Mouse (Mus musculus): ENCODE results near the gene Thumpd2. TPM values are rescaled to one million over a fixed set of nuclear protein-coding genes. Genes with fewer than 3 reads are reported as not detected.

The Thumpd2 gene
- polyA plus RNA-seq, 1 experiment from 2014 or later: 8.7 TPM

- H3K4me2 ChIP-seq: no peak overlapping the region
- H3K27me3 ChIP-seq: no peaks in the 10 kb centered on the region
- no peak overlapping the region for H3K4me3 ChIP-seq
- H3K27ac ChIP-seq: no peak overlapping the region
- no peaks in the 10 kb centered on the region for H3K4me1 ChIP-seq (replicated peaks)
- H3K36me3 ChIP-seq: peaks cover 30% of the 10 kb centered on the region
- no peak for ATAC-seq (replicated peaks; ENCODE audit: insufficient number of reproducible peaks, insufficient read depth, low FRiP score, low read depth)
- no peak overlapping the region for H3K9ac ChIP-seq
- no peaks in the 10 kb centered on the region for H3K9me3 ChIP-seq (replicated peaks)
- WGBS: 61% methylated on average over 2 of the region's 2 CpGs
Observed at GRCm38 (mm10) chr17:81032957-81033356, 31.9 kb downstream of the Thumpd2 start.

- 81% methylated on average over 3 of the region's 3 CpGs for WGBS
- Histone ChIP-seq H3K4me2 (no peak overlapping the region), H3K4me1 (replicated peaks) (no peaks in the 10 kb centered on the region), H3K4me3 (no peak overlapping the region), H3K9me3 (replicated peaks) (no peaks in the 10 kb centered on the region), H3K36me3 (peaks cover 28% of the 10 kb centered on the region), H3K27me3 (no peaks in the 10 kb centered on the region), H3K27ac (no peak overlapping the region), H3K9ac (no peak overlapping the region)
- no peak for ATAC-seq (replicated peaks; ENCODE audit: insufficient number of reproducible peaks, insufficient read depth, low FRiP score, low read depth)
Observed at GRCm38 (mm10) chr17:81031830-81032442, 32.9 kb downstream of the Thumpd2 start.

DNA sequence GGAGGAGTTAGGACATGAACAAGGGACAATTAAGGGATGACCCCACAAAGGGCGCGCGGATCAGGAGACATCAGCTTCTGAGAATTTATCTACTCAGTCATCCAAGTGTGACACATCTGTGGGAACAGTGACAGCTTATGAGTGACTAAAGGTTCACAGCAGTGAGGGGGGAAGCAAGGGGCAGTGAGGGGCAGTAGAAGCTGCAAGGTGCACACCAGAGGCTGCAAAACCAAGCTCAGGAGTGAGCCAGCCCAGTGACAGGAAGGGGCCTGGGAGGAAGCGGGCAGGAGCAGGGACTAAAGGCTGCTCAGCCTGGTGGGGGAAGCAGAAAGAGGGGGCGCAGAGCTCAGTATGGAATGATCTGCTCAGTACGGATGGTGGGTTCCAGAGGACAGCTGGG lies 37.6 kb downstream of the Thumpd2 start:
- Histone ChIP-seq H3K27ac (no peak overlapping the region), H3K4me3 (no peak overlapping the region), H3K9me3 (replicated peaks) (no peaks in the 10 kb centered on the region), H3K4me1 (replicated peaks) (no peaks in the 10 kb centered on the region), H3K4me2 (no peak overlapping the region), H3K27me3 (no peaks in the 10 kb centered on the region), H3K9ac (no peak overlapping the region), H3K36me3 (peaks cover 46% of the 10 kb centered on the region)
- ATAC-seq (replicated peaks; ENCODE audit: insufficient number of reproducible peaks, insufficient read depth, low FRiP score, low read depth): no peak
- 90% methylated on average over 6 of the region's 6 CpGs for WGBS

DNA sequence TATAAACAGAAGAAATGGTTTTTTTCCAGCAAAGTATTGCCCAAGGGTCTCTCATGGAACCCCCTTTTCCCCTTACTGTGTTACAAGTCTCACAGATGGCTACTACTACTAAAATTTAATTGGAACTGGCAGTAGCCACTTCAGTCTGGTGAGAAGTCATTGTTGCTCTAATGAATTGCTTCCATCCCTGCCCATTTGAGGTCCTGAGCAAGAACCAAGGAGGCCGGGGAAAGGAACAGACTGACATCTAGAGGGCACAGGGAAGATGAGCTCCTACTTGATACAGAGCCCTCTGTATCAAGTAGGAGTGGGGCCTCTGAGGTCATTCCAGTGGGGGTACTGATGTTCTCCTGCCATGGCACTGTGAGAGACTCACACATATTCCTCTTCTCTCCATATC lies 47.8 kb downstream of the Thumpd2 start:
- H3K9me3 ChIP-seq (replicated peaks): no peaks in the 10 kb centered on the region
- H3K9ac ChIP-seq: no peak overlapping the region
- no peaks in the 10 kb centered on the region for H3K4me1 ChIP-seq (replicated peaks)
- 0 out of 2 replicates have a peak, but pooled peaks cover 3% of the 10 kb centered on the region for H3K27me3 ChIP-seq
- 68% methylated on average over 1 of the region's 1 CpGs for WGBS
- no peak for ATAC-seq (replicated peaks; ENCODE audit: insufficient number of reproducible peaks, insufficient read depth, low FRiP score, low read depth)
- no peak overlapping the region for H3K4me2 ChIP-seq
- no peak overlapping the region for H3K27ac ChIP-seq
- H3K4me3 ChIP-seq: no peak overlapping the region
- H3K36me3 ChIP-seq: no peaks in the 10 kb centered on the region

- no peak for ATAC-seq (replicated peaks; ENCODE audit: insufficient number of reproducible peaks, insufficient read depth, low FRiP score, low read depth)
- Histone ChIP-seq H3K9me3 (replicated peaks) (no peaks in the 10 kb centered on the region), H3K27me3 (0 out of 2 replicates have a peak, but pooled peaks cover 3% of the 10 kb centered on the region), H3K36me3 (no peaks in the 10 kb centered on the region), H3K9ac (no peak overlapping the region), H3K4me2 (no peak overlapping the region), H3K4me3 (no peak overlapping the region), H3K4me1 (replicated peaks) (peaks cover 10% of the 10 kb centered on the region; the same call in 1 of the 2 replicates), H3K27ac (no peak overlapping the region)
- 29% methylated on average over 4 of the region's 4 CpGs for WGBS
Observed at GRCm38 (mm10) chr17:81015814-81016447, 49.0 kb downstream of the Thumpd2 start.

DNA sequence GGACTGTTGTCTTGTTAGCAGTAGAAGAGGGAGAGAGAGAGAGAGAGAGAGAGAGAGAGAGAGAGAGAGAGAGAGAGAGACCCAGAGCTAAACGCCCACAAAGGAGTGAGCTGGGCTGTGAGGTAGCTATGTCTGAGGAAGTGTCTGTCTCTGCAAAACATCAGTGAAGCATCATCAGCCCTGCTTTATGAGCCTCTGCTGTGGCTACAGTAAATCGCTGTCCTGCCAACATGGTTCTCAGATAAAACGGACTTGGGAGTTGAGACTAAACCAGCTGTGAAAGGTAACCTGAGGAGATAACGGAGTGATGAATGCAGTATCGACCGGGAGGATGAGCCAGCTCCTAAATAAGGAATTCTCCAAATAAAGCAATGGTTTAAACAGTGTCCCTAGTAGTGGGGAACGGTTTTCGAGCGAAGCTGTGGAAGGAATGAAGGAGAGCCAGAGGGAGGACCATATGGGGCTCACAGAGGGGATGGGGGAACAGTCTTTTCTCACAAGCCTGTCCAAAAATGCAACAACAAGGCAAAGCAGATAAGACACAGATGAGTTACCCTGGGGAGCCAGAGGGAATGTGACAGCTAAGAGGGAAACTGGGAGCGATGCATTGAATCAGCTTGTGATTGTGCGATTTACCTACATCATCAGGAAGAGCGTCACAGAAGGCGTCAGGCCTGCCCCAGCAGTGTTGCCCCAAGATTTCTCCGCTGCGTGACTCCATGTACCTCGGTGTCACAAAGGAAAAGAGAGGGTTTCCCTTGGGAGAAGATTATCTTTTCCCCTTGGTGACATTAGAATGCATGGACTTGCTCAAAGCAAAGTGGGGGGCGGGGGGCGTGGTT lies 53.8 kb downstream of the Thumpd2 start:
- H3K4me3 ChIP-seq: no peak overlapping the region
- H3K9ac ChIP-seq: no peak overlapping the region
- H3K4me1 ChIP-seq (replicated peaks): peaks cover 12% of the 10 kb centered on the region; the same call in 1 of the 2 replicates
- peak; percentile 37 for ATAC-seq (replicated peaks; ENCODE audit: insufficient number of reproducible peaks, insufficient read depth, low FRiP score, low read depth)
- H3K36me3 ChIP-seq: no peaks in the 10 kb centered on the region
- no peaks in the 10 kb centered on the region for H3K9me3 ChIP-seq (replicated peaks)
- 0 out of 2 replicates have a peak overlapping the region, but pooled peaks have one; percentile 2 for H3K27ac ChIP-seq
- no peaks in the 10 kb centered on the region for H3K27me3 ChIP-seq
- no peak overlapping the region for H3K4me2 ChIP-seq
- 43% methylated on average over 18 of the region's 18 CpGs for WGBS

DNA sequence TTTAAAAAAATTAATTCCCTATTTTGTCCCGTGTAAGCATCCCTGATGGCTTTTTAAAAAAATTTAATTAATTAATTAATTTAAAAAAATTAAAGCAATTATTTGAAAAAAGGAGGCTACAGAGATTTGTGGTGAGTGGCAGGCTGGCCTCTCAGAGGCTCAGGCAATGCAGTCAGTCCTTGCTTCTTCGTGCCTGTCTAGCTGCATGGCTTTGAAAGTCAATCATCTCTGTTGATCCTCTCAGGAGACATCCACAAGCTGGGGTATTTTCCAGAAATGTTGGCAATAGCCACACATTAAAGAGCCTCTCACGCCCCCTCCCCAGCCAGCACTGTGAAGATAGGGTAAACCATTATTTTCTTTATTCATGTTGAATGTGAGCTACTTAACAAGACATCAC lies 54.7 kb downstream of the Thumpd2 start:
- Histone ChIP-seq H3K36me3 (no peaks in the 10 kb centered on the region), H3K4me3 (no peak overlapping the region), H3K27me3 (no peaks in the 10 kb centered on the region), H3K4me1 (replicated peaks) (peaks cover 14% of the 10 kb centered on the region), H3K4me2 (no peak overlapping the region), H3K9me3 (replicated peaks) (no peaks in the 10 kb centered on the region), H3K27ac (no peak overlapping the region), H3K9ac (no peak overlapping the region)
- 61% methylated on average over 3 of the region's 3 CpGs for WGBS
- ATAC-seq (replicated peaks; ENCODE audit: insufficient number of reproducible peaks, insufficient read depth, low FRiP score, low read depth): no peak

DNA sequence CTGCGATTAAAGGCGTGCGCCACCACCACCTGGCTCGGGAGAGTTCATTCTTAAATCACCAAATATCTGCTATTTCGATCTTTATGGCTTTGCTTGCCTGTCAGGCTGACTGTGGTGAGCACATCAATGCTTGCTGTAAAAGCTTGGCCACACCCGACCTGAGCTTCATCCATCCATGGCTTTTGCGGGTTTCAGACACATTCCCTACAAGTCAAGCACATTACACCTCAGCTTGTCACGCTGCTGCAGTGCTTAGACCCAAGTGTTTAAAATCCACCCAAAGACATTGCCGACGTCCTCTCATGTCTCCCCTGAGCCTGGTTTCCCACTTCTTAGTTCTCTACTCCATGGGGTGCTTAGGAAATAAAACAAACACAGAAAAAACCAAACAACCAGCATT lies 55.8 kb downstream of the Thumpd2 start:
- Histone ChIP-seq H3K9me3 (replicated peaks) (no peaks in the 10 kb centered on the region), H3K36me3 (no peaks in the 10 kb centered on the region), H3K4me3 (no peak overlapping the region), H3K27me3 (no peaks in the 10 kb centered on the region), H3K4me2 (no peak overlapping the region), H3K4me1 (replicated peaks) (peaks cover 24% of the 10 kb centered on the region), H3K27ac (no peak overlapping the region), H3K9ac (no peak overlapping the region)
- no peak for ATAC-seq (replicated peaks; ENCODE audit: insufficient number of reproducible peaks, insufficient read depth, low FRiP score, low read depth)
- WGBS: 79% methylated on average over 10 of the region's 10 CpGs

- H3K27ac ChIP-seq: 0 out of 2 replicates have a peak overlapping the region, but pooled peaks have one; percentile 3
- 50% methylated on average over 8 of the region's 8 CpGs for WGBS
Observed at GRCm38 (mm10) chr17:81005292-81005691, 59.6 kb downstream of the Thumpd2 start.

GRCm38 (mm10) chr17:81004454-81004853 lies 60.4 kb downstream of the Thumpd2 start:
- Histone ChIP-seq H3K27me3 (no peaks in the 10 kb centered on the region), H3K27ac (no peak overlapping the region), H3K4me1 (replicated peaks) (peaks cover 15% of the 10 kb centered on the region), H3K4me2 (no peak overlapping the region), H3K36me3 (no peaks in the 10 kb centered on the region), H3K9me3 (replicated peaks) (no peaks in the 10 kb centered on the region), H3K9ac (no peak overlapping the region), H3K4me3 (no peak overlapping the region)
- ATAC-seq (replicated peaks; ENCODE audit: insufficient number of reproducible peaks, insufficient read depth, low FRiP score, low read depth): no peak
- 51% methylated on average over 11 of the region's 11 CpGs for WGBS

More at GRCm38 (mm10) chr17:81005292-81005691, 59.6 kb downstream of the Thumpd2 start:
- ATAC-seq (replicated peaks; ENCODE audit: insufficient number of reproducible peaks, insufficient read depth, low FRiP score, low read depth): no peak
- Histone ChIP-seq H3K9ac (no peak overlapping the region), H3K4me3 (no peak overlapping the region), H3K27me3 (no peaks in the 10 kb centered on the region), H3K4me1 (replicated peaks) (peaks cover 15% of the 10 kb centered on the region), H3K9me3 (replicated peaks) (no peaks in the 10 kb centered on the region), H3K4me2 (no peak overlapping the region), H3K36me3 (no peaks in the 10 kb centered on the region)

GRCm38 (mm10) chr17:81002130-81002529 lies 62.8 kb downstream of the Thumpd2 start:
- no peak overlapping the region for H3K4me2 ChIP-seq
- H3K4me3 ChIP-seq: no peak overlapping the region
- H3K4me1 ChIP-seq (replicated peaks): peaks cover 15% of the 10 kb centered on the region
- no peak overlapping the region for H3K9ac ChIP-seq
- no peak overlapping the region for H3K27ac ChIP-seq
- 77% methylated on average over 5 of the region's 5 CpGs for WGBS
- no peaks in the 10 kb centered on the region for H3K36me3 ChIP-seq
- no peaks in the 10 kb centered on the region for H3K9me3 ChIP-seq (replicated peaks)
- no peak for ATAC-seq (replicated peaks; ENCODE audit: insufficient number of reproducible peaks, insufficient read depth, low FRiP score, low read depth)
- no peaks in the 10 kb centered on the region for H3K27me3 ChIP-seq

All from heart, embryonic 15.5 days (tissue).